ENCODE assay signal across 9 mouse cellular contexts in genomic region chr2:116979561-116980391, GRCm38 (mm10).
DNase-seq lines count a peak whose midpoint lies in the region; ATAC-seq and TF ChIP-seq lines count a peak whose summit lies in the region.
"Had no signal": no experiment of that assay in that cellular context is flagged by ENCODE, and none has a peak within 500 bp of the region (broad histone marks: within the 10 kb centered on the region; RNA-seq: fewer than 3 reads in every experiment).

No protein-coding gene starts in this region.

- peak overlapping the region; percentile 1; the same call in 1 of the 2 replicates for H3K4me2 ChIP-seq in kidney, embryonic 15.5 days
- H3K4me2 ChIP-seq in midbrain, embryonic 14.5 days (ENCODE audit: low read length): peak overlapping the region; percentile 17; the same call in 1 of the 2 replicates
- H3K4me2 ChIP-seq: liver, embryonic 15.5 days had no signal

- no peak overlapping the region for H3K9ac ChIP-seq in kidney, embryonic 15.5 days
- no peak overlapping the region for H3K9ac ChIP-seq in midbrain, embryonic 14.5 days (replicated peaks; ENCODE audit: low read length)
- H3K9ac ChIP-seq: liver, embryonic 15.5 days had no signal

- no peaks in the 10 kb centered on the region for H3K9me3 ChIP-seq in kidney, embryonic 15.5 days (replicated peaks)
- 0 out of 2 replicates have a peak, but pooled peaks cover 4% of the 10 kb centered on the region for H3K9me3 ChIP-seq in midbrain, embryonic 14.5 days (ENCODE audit: control insufficient read depth, low read length)
- H3K9me3 ChIP-seq: liver, embryonic 15.5 days had no signal

- H3K4me1 ChIP-seq in bone marrow macrophage, adult 2 months (ENCODE audit: control insufficient read depth, insufficient read depth, low read length): peaks cover 51% of the 10 kb centered on the region
- peaks cover 64% of the 10 kb centered on the region for H3K4me1 ChIP-seq in kidney, embryonic 15.5 days
- H3K4me1 ChIP-seq in midbrain, embryonic 14.5 days (ENCODE audit: control insufficient read depth, insufficient read depth, low read length): peaks cover 19% of the 10 kb centered on the region; the same call in 1 of the 2 replicates

- no peaks in the 10 kb centered on the region for H3K36me3 ChIP-seq in kidney, embryonic 15.5 days
- no peaks in the 10 kb centered on the region for H3K36me3 ChIP-seq in midbrain, embryonic 14.5 days (ENCODE audit: control insufficient read depth, insufficient read depth, low read length)
- H3K36me3 ChIP-seq: liver, embryonic 15.5 days had no signal

- TF ChIP-seq CTCF in bone marrow macrophage, adult 2 months (IDR thresholded peaks at IDR 0.05; ENCODE audit: low read depth, low read length): no peak

- no peak for TF ChIP-seq POLR2A in bone marrow macrophage, adult 2 months (IDR thresholded peaks at IDR 0.05; ENCODE audit: borderline replicate concordance, low read depth, low read length)

- peak; percentile 60 to 69 for DNase-seq in right cerebral cortex, postnatal 10 days (ENCODE audit: low spot score in 2 of 2)
- DNase-seq in right cerebral cortex, adult 2 months (ENCODE audit: low spot score in 2 of 2): no peak
- peak; percentile 80 for DNase-seq in heart, adult 8-10 months (ENCODE audit: low spot score)
- peak; percentile 72 for DNase-seq in midbrain, embryonic 14.5 days
- no peak for DNase-seq in urinary bladder, postnatal 10 days (ENCODE audit: low spot score)

- H3K4me3 ChIP-seq in bone marrow macrophage, adult 2 months (ENCODE audit: insufficient read depth, low read length): no peak overlapping the region
- H3K4me3 ChIP-seq in kidney, embryonic 15.5 days (replicated peaks): no peak overlapping the region
- H3K4me3 ChIP-seq in midbrain, embryonic 14.5 days (replicated peaks; ENCODE audit: low read depth, low read length): no peak overlapping the region
- H3K4me3 ChIP-seq: liver, embryonic 15.5 days had no signal

- 4% methylated on average over 10 of the region's 10 CpGs for WGBS in kidney, embryonic 15.5 days
- WGBS in midbrain, embryonic 14.5 days: 3% methylated on average over 10 of the region's 10 CpGs

- no peaks in the 10 kb centered on the region for H3K27me3 ChIP-seq in kidney, embryonic 15.5 days
- H3K27me3 ChIP-seq in midbrain, embryonic 14.5 days (ENCODE audit: control insufficient read depth, insufficient read depth, low read length): no peaks in the 10 kb centered on the region

- peak overlapping the region; percentile 93 for H3K27ac ChIP-seq in bone marrow macrophage, adult 2 months (ENCODE audit: insufficient read depth, low read depth, low read length)
- peak overlapping the region; percentile 78 for H3K27ac ChIP-seq in kidney, embryonic 15.5 days
- peak overlapping the region; percentile 57 for H3K27ac ChIP-seq in midbrain, embryonic 14.5 days (replicated peaks; ENCODE audit: low read depth, low read length)
- H3K27ac ChIP-seq: liver, embryonic 15.5 days had no signal

- ATAC-seq in kidney, embryonic 15.5 days (replicated peaks; ENCODE audit: low FRiP score): peak; percentile 45
- no peak for ATAC-seq in midbrain, embryonic 14.5 days (ENCODE audit: low FRiP score, low TSS enrichment)
- ATAC-seq in erythroblast, adult 5-6 weeks (replicated peaks; ENCODE audit: low FRiP score, poor library complexity, severe bottlenecking): no peak

Comparison
In these comparisons a context has a peak if more than half of its experiments do, and no peak if none do; other contexts are left out.
1. DNase-seq: peak in right cerebral cortex, postnatal 10 days (2 of 2), heart, adult 8-10 months (single experiment) and midbrain, embryonic 14.5 days (single experiment); none in right cerebral cortex, adult 2 months (0 of 2) and urinary bladder, postnatal 10 days (single experiment).
2. Peak in every context shown above with its lines, with median percentiles within 50 percentile points of each other: H3K27ac ChIP-seq.